Mouse (Mus musculus) telencephalon, adult 2 months (tissue): ENCODE measurements around the gene Zscan12.
A peak's percentile ranks its signal among the peaks of the same experiment; 100 is the strongest.
"Not testable (repeated sequence)": the region's sequence is repeated elsewhere in the genome, so short reads cannot be mapped to it uniquely, and the experiment has no call there.

ENCODE experiments used
- DNase-seq: peaks from one replicate; pipeline ENCODE4 v3.0.0-alpha.2; 2011; ENCODE audit warnings: low read depth, low spot score

Zscan12 gene

DNA sequence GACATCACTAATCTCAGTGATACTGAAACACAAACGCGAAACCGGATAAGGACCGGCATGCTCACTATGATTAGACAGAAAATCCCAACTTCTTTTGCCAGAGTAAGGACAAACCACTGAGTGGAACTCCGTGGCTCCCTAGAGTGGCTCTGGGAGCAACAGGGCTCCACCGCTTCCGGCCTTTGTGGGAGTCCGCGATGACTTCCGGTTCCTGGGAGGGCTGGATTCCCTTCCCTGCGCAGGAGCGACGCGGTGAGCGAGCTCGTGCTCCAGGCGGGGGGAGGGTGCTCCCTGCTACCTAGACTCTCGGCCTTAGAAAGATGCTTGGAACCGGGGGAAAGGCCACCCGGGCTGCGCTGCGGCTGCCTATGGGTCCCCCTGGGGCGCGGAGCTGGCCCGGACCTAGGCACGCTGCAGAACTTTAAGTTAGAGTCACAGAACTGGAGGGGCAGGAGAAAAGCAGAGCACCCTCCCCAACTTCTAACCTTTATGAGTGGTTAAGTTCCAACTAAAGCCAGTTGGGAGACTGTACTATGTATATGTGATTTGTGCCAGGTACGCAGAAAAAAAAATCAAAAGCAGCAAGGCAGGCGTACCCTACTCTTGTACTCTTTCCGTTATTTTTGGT, at the start of gene Zscan12:
TSS of gene Zscan12 (plus strand) at position 200 of the 628 bp plus-strand sequence.
- peak; percentile 94 for DNase-seq

DNA sequence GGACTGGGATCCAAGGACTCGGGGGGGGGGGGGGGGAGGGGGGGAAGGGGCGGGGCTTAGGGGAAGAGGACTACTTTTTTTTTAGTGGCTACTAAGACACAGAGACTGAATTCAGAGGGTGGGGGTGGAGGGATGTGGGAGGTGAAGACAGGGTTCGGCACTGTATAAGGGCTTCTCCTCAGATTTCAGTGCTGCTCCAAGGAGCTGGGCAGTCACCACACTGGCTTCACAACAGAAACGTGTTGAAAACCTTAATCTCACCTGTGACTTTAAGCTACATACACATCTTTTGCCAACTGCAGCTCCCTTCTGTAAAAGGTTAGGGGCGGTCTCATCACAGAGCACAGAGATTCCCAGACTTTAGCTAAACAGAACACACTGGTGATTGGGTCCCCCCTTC, 49.8 kb upstream of the Zscan12 start:
- DNase-seq, result no peak

DNA sequence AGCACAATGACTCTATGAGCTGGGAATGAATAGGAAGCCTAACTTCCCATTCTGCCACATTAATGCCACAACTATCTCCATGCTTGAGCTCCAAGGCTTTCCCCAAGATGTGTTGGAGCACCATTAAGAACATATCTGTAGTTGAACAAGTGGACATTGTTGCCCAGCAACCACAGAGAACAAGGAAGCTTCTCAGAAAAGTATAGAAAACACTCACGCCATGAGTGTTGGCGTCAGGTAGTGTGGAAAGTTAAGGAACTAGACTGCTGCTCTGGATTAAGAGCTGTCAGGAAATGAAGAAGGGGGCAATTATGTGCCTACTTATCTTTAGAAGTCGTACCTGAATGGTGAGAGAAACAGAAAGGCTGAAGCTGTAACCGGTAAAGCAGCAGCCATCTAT, 48.7 kb upstream of the Zscan12 start:
- DNase-seq, result no peak

- no peak for DNase-seq
Measured at GRCm38 (mm10) chr13:21320262-21320661, 42.4 kb upstream of the Zscan12 start.

- peak; percentile 15 for DNase-seq
Measured at GRCm38 (mm10) chr13:21321890-21322494, 40.6 kb upstream of the Zscan12 start.

DNA sequence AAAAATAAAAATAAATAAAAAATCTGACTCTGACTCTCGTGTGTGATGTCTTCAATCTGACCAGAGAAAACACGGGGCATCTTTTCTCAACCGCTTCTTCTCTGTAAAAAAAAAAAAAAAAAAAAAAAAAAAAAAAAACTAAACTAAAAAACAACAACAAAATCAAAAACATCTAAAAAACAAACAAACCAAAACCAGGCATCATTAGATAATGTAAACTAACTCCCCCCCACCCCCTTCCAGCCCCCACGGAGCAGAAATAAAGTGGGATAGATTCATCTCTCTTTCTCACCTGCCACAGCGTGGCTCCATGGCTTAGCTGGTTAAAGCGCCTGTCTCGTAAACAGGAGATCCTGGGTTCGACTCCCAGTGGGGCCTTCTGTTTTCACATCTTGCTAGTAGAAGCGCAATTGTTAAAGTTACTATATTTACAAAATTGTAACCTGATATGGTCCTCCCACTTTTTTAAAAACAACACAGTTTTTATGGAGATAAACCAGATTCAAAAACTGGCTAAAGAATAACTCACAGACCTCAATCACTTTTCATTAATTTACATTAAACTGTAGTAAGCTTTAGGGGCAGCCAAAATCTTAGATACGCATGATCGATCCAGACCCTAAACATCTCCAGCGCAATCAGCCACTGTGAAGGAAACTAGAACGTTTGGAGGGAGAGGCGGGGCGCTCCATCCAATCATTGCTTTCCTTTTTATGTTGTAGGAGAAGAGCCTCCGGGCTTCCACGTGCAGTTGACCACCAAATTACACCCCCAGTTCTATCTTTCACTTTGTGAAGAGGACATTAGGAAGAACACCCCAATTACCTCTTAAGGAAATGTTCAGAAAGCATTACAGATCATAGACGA, 39.9 kb upstream of the Zscan12 start:
- DNase-seq, result peak; percentile 36

GRCm38 (mm10) chr13:21323405-21323804, 39.2 kb upstream of the Zscan12 start:
- no peak for DNase-seq

DNA sequence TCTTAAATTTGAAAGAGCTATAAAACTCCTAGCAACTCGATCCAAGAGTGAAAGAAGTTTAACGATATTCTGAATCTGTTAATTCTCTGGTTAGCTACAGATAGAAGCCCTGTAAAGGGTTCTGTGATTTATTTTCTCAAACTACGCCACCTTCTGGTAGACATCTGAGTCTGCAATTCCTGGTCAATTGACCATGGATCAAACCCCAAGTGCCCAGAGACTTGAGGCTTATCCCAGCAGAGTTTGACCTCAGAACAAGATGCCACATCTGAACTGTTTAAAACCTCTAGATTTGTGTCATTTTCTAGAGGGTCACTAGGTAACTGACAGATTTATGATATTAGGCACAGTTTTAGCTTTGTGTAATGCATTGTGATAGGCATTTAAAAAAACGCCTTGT, 36.4 kb upstream of the Zscan12 start:
- peak; percentile 6 for DNase-seq

GRCm38 (mm10) chr13:21326657-21327211, 35.9 kb upstream of the Zscan12 start:
- peak; percentile 63 for DNase-seq

- no peak for DNase-seq
Measured at GRCm38 (mm10) chr13:21327424-21327823, 35.2 kb upstream of the Zscan12 start.

DNA sequence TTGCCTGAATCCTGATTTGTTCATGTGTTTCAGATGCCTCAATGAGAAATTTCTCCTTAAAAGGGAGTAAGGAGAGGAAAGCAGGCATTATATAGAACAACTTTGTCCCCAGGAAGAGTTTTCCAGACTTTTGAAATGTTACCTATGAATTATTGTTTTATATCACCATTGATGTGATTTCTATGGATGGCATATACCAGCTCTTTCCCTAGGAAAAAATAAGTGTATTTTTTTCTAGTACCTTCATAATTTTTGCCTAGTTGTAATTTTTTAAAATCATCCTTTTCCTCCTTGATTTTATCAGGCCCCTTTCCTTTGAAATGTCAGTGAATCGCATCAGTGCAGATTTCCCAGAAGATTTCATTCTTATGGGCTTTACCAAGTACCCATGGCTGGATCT, 16.0 kb upstream of the Zscan12 start, which contains the start of gene Olfr1367:
TSS of gene Olfr1367 (plus strand) at position 301 of the 400 bp plus-strand sequence.
- DNase-seq, result no peak

DNA sequence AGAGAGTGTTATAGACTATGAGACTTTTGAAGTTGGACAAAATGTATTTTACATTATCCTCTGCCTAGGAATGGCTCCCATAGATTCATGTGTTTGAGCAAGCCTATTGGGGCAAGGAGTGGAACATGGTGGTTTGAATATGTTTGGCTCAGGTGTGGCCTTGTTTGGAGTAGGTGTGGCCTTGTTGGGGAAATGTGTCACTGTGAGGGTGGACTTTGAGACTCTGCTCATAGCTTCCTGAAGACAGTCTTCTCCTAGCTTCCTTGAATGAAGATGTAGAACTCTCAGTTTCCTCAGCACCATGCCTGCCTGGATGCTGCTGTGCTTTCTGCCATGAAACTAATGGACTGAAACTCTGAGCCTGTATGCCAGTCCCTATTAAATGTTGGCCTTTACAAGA, 12.0 kb upstream of the Zscan12 start:
- no peak for DNase-seq

DNA sequence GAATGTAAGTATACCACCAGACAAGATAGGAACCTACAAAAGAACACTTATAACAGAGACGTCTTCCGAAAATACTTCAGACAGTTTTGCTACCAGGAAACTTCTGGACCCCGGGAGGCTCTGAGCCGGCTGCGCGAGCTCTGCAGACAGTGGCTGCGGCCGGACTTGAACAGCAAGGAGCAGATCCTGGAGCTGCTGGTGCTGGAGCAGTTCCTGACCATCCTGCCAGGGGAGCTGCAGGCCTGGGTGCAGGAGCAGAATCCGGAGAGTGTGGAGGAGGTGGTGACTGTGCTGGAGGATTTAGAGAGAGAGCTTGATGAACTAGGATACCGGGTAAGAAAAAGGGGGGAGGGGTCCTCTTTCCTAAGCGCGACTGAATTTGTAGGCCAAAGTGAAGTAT, 1.1 kb downstream of the Zscan12 start:
- no peak for DNase-seq

DNA sequence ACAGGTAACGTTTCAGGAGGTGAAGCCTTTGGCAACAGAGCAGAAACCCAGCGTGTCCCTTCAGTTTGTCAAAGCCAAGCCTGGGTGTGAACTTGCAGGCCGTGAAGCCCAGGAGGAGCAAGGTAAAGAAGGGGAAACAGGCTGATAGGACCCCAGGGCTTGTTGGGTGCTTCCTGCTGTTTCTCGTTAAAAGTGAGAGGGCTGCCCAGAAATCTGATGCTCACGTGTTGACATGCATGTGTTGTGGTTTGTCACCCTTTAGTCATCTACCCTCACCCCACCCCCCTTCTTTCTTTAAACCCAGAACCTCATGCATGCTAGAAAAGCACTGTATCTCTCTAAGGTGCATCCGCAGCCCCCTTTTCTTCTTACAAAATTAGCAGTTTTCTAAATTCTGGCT, 4.0 kb downstream of the Zscan12 start:
- DNase-seq, result no peak

DNA sequence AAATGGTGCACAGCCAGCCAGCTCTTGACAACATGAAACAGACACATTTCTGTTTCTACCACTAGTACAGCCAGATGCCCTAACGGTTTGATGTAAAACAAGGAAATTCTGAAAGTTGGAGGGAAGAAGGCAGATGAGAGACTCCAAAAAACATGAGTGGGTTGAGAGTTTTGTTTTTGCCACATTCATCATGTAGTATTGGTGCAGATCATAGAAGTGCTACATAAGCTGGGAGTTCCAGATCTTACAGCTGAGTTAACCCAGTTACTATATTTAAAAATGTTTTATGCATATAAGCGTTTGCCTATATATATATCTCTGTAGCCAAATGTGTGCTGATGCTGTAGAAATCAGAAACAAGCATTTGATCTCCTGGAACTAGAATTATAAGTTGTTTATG, 10.1 kb downstream of the Zscan12 start:
- peak; percentile 36 for DNase-seq

DNA sequence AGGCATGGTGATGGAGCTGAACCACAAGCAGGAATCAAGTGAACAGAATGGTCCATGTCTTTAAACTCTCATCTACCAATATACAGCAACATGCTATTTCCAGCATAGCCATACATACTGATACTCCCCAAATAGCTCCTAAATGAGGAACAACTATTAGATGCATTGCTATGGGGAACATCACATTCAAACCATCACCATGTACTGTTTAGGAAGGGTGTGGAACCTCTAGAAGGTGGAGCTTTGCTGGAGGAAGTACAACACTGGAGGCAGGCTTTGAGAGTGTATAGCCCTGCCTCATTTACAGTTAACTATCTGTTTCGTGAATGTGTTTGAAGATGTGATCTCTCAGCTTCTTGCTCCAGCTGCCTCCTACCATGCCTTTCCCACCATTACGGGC, 15.2 kb downstream of the Zscan12 start:
- DNase-seq, result no peak

- DNase-seq, result no peak
Measured at GRCm38 (mm10) chr13:21395211-21395610, 32.6 kb downstream of the Zscan12 start.

- DNase-seq, result no peak
Measured at GRCm38 (mm10) chr13:21395623-21396022, 33.0 kb downstream of the Zscan12 start.

DNA sequence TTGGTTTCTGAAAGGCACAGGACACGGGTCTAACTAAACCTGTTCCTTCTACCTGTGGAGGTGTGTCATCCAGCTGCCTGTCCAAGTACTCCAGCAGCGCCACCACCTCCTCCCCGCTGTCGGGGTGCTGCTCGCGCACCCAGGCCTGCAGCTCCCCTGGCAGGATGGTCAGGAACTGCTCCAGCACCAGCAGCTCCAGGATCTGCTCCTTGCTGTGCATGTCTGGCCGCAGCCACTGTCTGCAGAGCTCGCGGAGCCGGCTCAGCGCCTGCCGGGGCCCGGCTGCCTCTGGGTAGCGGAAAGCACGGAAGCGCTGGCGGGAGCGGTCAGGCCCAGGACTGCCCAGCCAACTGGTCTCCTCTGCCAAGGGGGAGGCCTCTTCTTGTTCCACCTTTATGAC, 33.4 kb downstream of the Zscan12 start:
- DNase-seq, result not testable (repeated sequence)

GRCm38 (mm10) chr13:21397486-21397885, 34.9 kb downstream of the Zscan12 start:
- DNase-seq, result no peak

- DNase-seq, result no peak
Measured at GRCm38 (mm10) chr13:21401166-21401565, 38.5 kb downstream of the Zscan12 start.

- DNase-seq, result no peak
Measured at GRCm38 (mm10) chr13:21401636-21402286, 39.1 kb downstream of the Zscan12 start.
